Mouse (Mus musculus): ENCODE measurements around the gene Rpl13a.

- no peak for TF ChIP-seq CTCF (IDR thresholded peaks at IDR 0.05; ENCODE audit: low read depth)
- TF ChIP-seq EP300 (IDR thresholded peaks at IDR 0.05; ENCODE audit: low read depth): no peak
Observed at GRCm38 (mm10) chr7:45158991-45159390, 30.4 kb upstream of the Rpl13a start.

Data from heart, postnatal 0 days (tissue).